8 mouse cellular contexts compared by ENCODE assay signal in the genomic region with DNA sequence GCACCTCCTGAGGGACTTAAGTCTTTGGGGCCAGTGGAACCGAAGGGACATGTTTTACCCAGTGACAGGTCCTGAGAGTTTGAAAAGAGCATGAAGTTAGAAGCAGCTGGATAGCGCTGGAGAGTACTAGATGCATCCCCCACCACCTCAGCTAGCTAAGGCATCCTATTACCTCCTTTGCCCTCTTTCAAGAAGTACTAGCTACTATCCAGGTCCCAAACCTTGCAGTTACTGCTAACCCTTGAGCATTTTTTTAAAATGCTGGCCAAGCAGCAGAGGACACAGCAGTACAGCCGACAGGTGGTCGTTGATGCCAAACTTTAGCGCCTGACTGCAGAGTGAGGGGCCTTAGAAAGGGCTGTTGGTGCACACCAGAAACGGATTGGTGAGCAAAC. TPM values are rescaled to one million over a fixed set of nuclear protein-coding genes. Genes with fewer than 3 reads are reported as not detected.
A peak's percentile ranks its signal among the peaks of the same experiment; 100 is the strongest.
DNase-seq lines count a peak whose midpoint lies in the region; ATAC-seq and TF ChIP-seq lines count a peak whose summit lies in the region.

No protein-coding gene starts in this region.

- H3K36me3 ChIP-seq in intestine, postnatal 0 days (ENCODE audit: control insufficient read depth, insufficient read depth): no peaks in the 10 kb centered on the region
- no peaks in the 10 kb centered on the region for H3K36me3 ChIP-seq in neural tube, embryonic 14.5 days (ENCODE audit: control insufficient read depth, insufficient read depth, low read length)

- H3K27me3 ChIP-seq in intestine, postnatal 0 days (replicated peaks; ENCODE audit: control insufficient read depth, insufficient read depth, low read length): no peaks in the 10 kb centered on the region; the same call in 1 of the 2 replicates
- no peaks in the 10 kb centered on the region for H3K27me3 ChIP-seq in neural tube, embryonic 14.5 days (ENCODE audit: control insufficient read depth, insufficient read depth, low read length)

- 16% methylated on average over 6 of the region's 6 CpGs for WGBS in intestine, postnatal 0 days
- 11% methylated on average over 6 of the region's 6 CpGs for WGBS in neural tube, embryonic 14.5 days

- H3K9ac ChIP-seq in intestine, postnatal 0 days (ENCODE audit: low read depth, low read length): peak overlapping the region; percentile 47
- H3K9ac ChIP-seq in neural tube, embryonic 14.5 days (replicated peaks; ENCODE audit: low read depth, low read length): peak overlapping the region; percentile 83

- peak; percentile 40 for DNase-seq in embryo, embryonic 10.5 days (ENCODE audit: low spot score)
- no peak for DNase-seq in embryo, embryonic 10 days (ENCODE audit: low spot score)
- peak; percentile 25 for DNase-seq in right cerebral cortex, postnatal 25 days
- DNase-seq in right cerebral cortex, postnatal 36 days (ENCODE audit: low spot score in 2 of 2): no peak
- no peak for DNase-seq in frontal cortex, postnatal 25 days (ENCODE audit: low spot score in 2 of 2)
- DNase-seq in left cerebral cortex, postnatal 25 days (ENCODE audit: low spot score in 2 of 2): no peak

- no peaks in the 10 kb centered on the region for H3K4me1 ChIP-seq in intestine, postnatal 0 days (replicated peaks; ENCODE audit: control insufficient read depth, insufficient read depth, low read length)
- peaks cover 12% of the 10 kb centered on the region for H3K4me1 ChIP-seq in neural tube, embryonic 14.5 days (ENCODE audit: control insufficient read depth, insufficient read depth, low read length)

- H3K9me3 ChIP-seq in intestine, postnatal 0 days (ENCODE audit: control insufficient read depth): no peaks in the 10 kb centered on the region
- no peaks in the 10 kb centered on the region for H3K9me3 ChIP-seq in neural tube, embryonic 14.5 days (ENCODE audit: control insufficient read depth, low read length)

- no peak overlapping the region for H3K27ac ChIP-seq in intestine, postnatal 0 days (ENCODE audit: low read depth, low read length)
- no peak overlapping the region; the same call in 1 of the 2 replicates for H3K27ac ChIP-seq in neural tube, embryonic 14.5 days (ENCODE audit: low read depth, low read length)

- peak overlapping the region; percentile 64 for H3K4me3 ChIP-seq in intestine, postnatal 0 days (ENCODE audit: low read depth, low read length)
- H3K4me3 ChIP-seq in neural tube, embryonic 14.5 days (ENCODE audit: low read depth, low read length): peak overlapping the region; percentile 73

- intact Hi-C loops in left cerebral cortex, postnatal 25 days (cut with DNase I): loop anchor here (1.0 to 10.0 kb wide), 7 partner anchors 60 to 537 kb away; no protein-coding TSS in a partner anchor

- no peak for ATAC-seq in intestine, postnatal 0 days
- ATAC-seq in neural tube, embryonic 14.5 days (ENCODE audit: low read depth): peak; percentile 2; the same call in 1 of the 2 replicates

- TF ChIP-seq CTCF in intestine, postnatal 0 days (IDR thresholded peaks at IDR 0.05; ENCODE audit: low read depth): no peak

- peak overlapping the region; percentile 84 for H3K4me2 ChIP-seq in intestine, postnatal 0 days (replicated peaks; ENCODE audit: low read depth)
- peak overlapping the region; percentile 83 for H3K4me2 ChIP-seq in neural tube, embryonic 14.5 days (ENCODE audit: low read depth, low read length)

RNA-seq across cellular contexts. Expression of gene Plcb1, which starts 1.0 kb away (rescaled TPM):
- 7.7 and 8.2 TPM in 2 replicates for polyA plus RNA-seq in intestine, postnatal 0 days (2015; fragmentation: Nextera tagmentation; extraction: Ambion mirVana)
- 114 and 118 TPM in 2 replicates for polyA plus RNA-seq in neural tube, embryonic 14.5 days (2014; fragmentation: Nextera tagmentation; extraction: Ambion mirVana)
- total RNA-seq in left cerebral cortex, postnatal 25 days (2021): 100 to 1,000 TPM; 180 to 200 TPM

Comparison
In these comparisons a context has a peak if more than half of its experiments do, and no peak if none do; other contexts are left out.
1. DNase-seq: peak in embryo, embryonic 10.5 days (single experiment) and right cerebral cortex, postnatal 25 days (single experiment); none in embryo, embryonic 10 days (single experiment), right cerebral cortex, postnatal 36 days (0 of 2), frontal cortex, postnatal 25 days (0 of 2) and left cerebral cortex, postnatal 25 days (0 of 2).
2. RNA of gene Plcb1, which starts 1.0 kb away (polyA plus RNA-seq): 114 to 118 TPM in neural tube, embryonic 14.5 days; 7.7 to 8.2 TPM in intestine, postnatal 0 days; every median in the first group is over 10 times any median in the second.